Mouse (Mus musculus) splenic B cell, adult 2 months (primary cell): ENCODE data around the gene Ociad1.

ENCODE experiments used
- DNase-seq: peaks from one replicate; pipeline ENCODE4 v3.0.0-alpha.2; 2011; ENCODE audit warnings: low read depth, low spot score
- H3K27me3 ChIP-seq: 2 replicates; pipeline ENCODE4 v1.6.1; 2012; ENCODE audit warnings: mild to moderate bottlenecking, low read length, moderate library complexity, mixed read lengths; ENCODE audit not compliant: control insufficient read depth, poor library complexity, insufficient read depth, severe bottlenecking
- H3K36me3 ChIP-seq: 2 replicates; pipeline ENCODE4 v1.6.1; 2012; ENCODE audit warnings: mild to moderate bottlenecking, low read length, moderate library complexity, mixed read lengths; ENCODE audit not compliant: control insufficient read depth, poor library complexity, insufficient read depth, severe bottlenecking

Ociad1 gene

GRCm38 (mm10) chr5:73292502-73293457, at the start of gene Ociad1:
Gene Ociad1, plus strand, starts transcription at chr5:73292784.
- Histone ChIP-seq H3K27me3 (no peaks in the 10 kb centered on the region), H3K36me3 (no peaks in the 10 kb centered on the region; the same call in 1 of the 2 replicates)
- peak; percentile 98 for DNase-seq

GRCm38 (mm10) chr5:73244403-73244802, 48.2 kb upstream of the Ociad1 start:
- H3K27me3 ChIP-seq: no peaks in the 10 kb centered on the region
- 0 out of 2 replicates have a peak, but pooled peaks cover 4% of the 10 kb centered on the region for H3K36me3 ChIP-seq
- no peak for DNase-seq

DNA sequence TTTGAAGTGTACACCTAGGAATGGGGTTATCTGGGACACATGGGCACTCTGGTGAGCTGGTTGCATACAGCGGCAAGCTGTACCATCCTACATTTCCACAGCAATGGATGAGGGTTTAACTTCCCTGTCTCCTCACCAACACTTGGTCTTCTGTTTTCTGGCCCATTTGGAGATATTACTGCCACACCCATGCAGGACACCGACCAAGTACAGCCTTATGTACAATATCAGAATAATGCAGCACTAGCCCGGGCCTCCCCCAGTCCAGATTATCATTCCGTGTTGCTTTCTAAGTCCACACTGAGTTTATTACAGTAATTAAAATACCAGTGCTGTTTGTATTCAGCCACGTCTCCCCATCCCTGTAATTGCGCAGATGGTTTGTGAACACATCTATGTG, 46.2 kb upstream of the Ociad1 start:
- DNase-seq: no peak
- no peaks in the 10 kb centered on the region for H3K27me3 ChIP-seq
- H3K36me3 ChIP-seq: 0 out of 2 replicates have a peak, but pooled peaks cover 4% of the 10 kb centered on the region

DNA sequence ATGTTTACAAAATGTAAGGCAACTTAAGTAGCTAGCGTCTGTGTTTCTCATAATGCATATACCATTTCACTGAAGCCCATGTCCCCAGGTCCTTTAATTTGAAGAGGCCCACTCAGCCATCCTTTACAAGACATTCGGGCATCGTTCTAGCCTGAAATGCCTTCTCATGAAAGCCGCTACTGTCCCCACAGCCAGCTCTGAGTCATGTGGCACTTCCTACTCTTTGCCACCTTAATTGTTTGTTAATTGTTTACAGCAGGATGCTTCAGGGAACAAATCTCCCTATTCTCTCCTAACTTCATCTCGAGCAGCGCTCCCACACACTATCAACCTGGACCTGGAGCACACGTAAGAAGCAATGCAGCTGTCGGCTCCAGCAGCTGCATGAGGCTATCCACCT, 44.4 kb upstream of the Ociad1 start:
- H3K36me3 ChIP-seq: 0 out of 2 replicates have a peak, but pooled peaks cover 6% of the 10 kb centered on the region
- DNase-seq: no peak
- H3K27me3 ChIP-seq: no peaks in the 10 kb centered on the region

GRCm38 (mm10) chr5:73249341-73249740, 43.2 kb upstream of the Ociad1 start:
- Histone ChIP-seq H3K36me3 (0 out of 2 replicates have a peak, but pooled peaks cover 5% of the 10 kb centered on the region), H3K27me3 (no peaks in the 10 kb centered on the region)
- DNase-seq: no peak

GRCm38 (mm10) chr5:73252739-73253138, 39.8 kb upstream of the Ociad1 start:
- Histone ChIP-seq H3K27me3 (no peaks in the 10 kb centered on the region), H3K36me3 (0 out of 2 replicates have a peak, but pooled peaks cover 5% of the 10 kb centered on the region)
- no peak for DNase-seq

DNA sequence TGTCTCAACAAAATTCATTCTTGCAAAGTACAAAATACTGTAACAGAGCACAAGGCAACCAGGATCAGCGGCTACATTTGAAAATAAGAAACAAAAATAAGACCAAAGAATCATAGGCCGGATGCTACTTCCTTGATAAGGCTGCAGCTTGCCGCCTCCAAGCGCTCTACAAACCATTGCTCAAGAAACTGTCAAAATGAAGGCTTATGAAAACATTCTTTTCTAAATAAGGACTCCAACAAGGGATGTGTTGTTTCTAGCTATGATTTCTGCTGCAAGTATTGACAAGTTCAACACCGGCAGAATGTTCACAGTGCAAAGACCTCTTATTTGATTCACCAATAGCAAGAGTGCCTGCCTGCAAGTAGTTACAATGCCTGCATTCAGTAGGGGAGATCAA, 37.9 kb upstream of the Ociad1 start:
- Histone ChIP-seq H3K27me3 (no peaks in the 10 kb centered on the region), H3K36me3 (0 out of 2 replicates have a peak, but pooled peaks cover 3% of the 10 kb centered on the region)
- peak; percentile 13 for DNase-seq

GRCm38 (mm10) chr5:73255321-73256251, 37.0 kb upstream of the Ociad1 start:
- DNase-seq: peak; percentile 47
- 0 out of 2 replicates have a peak, but pooled peaks cover 3% of the 10 kb centered on the region for H3K36me3 ChIP-seq

DNA sequence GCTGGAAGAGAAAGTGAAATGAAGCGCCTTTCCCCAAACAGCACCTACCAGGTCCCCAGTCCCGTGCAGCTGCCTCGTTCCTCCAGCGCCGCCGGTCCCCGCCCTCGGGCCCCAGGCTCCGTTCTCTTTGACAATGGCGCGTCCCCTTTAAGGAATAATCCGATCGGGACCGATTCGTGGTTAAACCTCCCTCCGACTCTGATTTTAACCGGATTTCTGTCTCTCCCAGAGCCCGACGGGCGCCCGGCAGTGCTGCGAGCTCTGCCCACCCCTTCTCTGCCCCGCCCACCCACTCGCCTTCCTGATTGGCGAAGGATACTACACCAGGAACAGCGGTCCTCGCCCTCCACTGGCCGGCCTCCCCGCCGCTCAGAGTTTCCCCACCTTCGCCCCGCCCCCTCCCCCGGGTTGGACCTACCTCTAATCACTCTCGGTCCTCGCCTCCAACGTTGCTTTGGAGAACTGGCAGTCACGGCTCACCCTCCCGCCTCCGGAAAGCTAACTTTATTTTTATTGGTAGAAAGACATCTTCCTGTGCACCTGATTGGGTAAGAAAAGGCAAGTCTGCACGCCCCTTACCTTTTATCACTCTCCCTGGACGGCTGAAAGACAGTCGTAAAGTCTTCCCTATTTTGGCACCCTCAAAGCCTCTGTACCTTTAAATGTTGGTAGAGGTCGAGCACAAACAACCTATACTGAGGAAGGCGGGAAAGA, 36.1 kb upstream of the Ociad1 start, which contains the start of gene Fryl:
Gene Fryl, minus strand, starts transcription at position 268 of the 714 bp plus-strand sequence.
- Histone ChIP-seq H3K27me3 (no peaks in the 10 kb centered on the region), H3K36me3 (0 out of 2 replicates have a peak, but pooled peaks cover 3% of the 10 kb centered on the region)
- peak; percentile 98 for DNase-seq

More at GRCm38 (mm10) chr5:73255321-73256251, 37.0 kb upstream of the Ociad1 start:
- no peaks in the 10 kb centered on the region for H3K27me3 ChIP-seq

- Histone ChIP-seq H3K36me3 (0 out of 2 replicates have a peak, but pooled peaks cover under 1% of the 10 kb centered on the region), H3K27me3 (no peaks in the 10 kb centered on the region)
- peak; percentile 50 for DNase-seq
Measured at GRCm38 (mm10) chr5:73257096-73257495, 35.5 kb upstream of the Ociad1 start.

GRCm38 (mm10) chr5:73257723-73258122, 34.9 kb upstream of the Ociad1 start:
- Histone ChIP-seq H3K36me3 (no peaks in the 10 kb centered on the region), H3K27me3 (no peaks in the 10 kb centered on the region)
- DNase-seq: no peak

- Histone ChIP-seq H3K27me3 (no peaks in the 10 kb centered on the region), H3K36me3 (no peaks in the 10 kb centered on the region)
- no peak for DNase-seq
Measured at GRCm38 (mm10) chr5:73264122-73264521, 28.5 kb upstream of the Ociad1 start.

DNA sequence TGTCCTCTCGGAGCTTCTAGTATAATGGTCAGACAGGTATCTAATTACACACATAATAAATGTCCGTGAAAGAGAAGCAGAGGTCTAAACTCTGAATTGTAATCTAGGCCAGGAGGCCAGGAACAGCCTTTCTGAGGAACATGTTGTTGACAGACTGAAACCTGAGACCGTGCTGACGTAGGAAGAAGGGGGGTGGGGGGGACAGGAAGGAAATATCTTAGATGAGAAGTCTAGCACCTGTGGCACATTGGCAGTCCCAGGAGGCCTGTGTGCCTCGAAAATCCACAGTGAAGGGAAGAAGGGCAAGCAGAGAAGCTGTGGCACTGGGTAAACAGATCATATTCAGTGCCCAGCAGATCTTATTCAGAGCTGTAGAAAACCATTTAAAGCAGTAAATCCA, 27.1 kb upstream of the Ociad1 start:
- Histone ChIP-seq H3K27me3 (no peaks in the 10 kb centered on the region), H3K36me3 (no peaks in the 10 kb centered on the region)
- peak; percentile 83 for DNase-seq
